Mouse (Mus musculus) layer of hippocampus, adult 2 months (tissue): ENCODE data around the gene Pla2g1b. TPM values are rescaled to one million over a fixed set of nuclear protein-coding genes. Genes with fewer than 3 reads are reported as not detected.
A peak's percentile ranks its signal among the peaks of the same experiment; 100 is the strongest.

Experiments used
- DNase-seq, 2 experiments: peaks; one replicate each; pipeline ENCODE4 v3.0.0; 2022; ENCODE audit warnings: low spot score in 2 of 2
- H3K27ac ChIP-seq: fragments of 200-600 bp; 2 replicates; pipeline ENCODE4 v1.8.1; 2022
- H3K4me3 ChIP-seq: fragments of 200-600 bp; 2 replicates; pipeline ENCODE4 v1.8.1; 2022; ENCODE audit warnings: mild to moderate bottlenecking
- CTCF ChIP-seq: fragments of 200-600 bp; conservative IDR thresholded peaks from 2 replicates; pipeline ENCODE4 v1.8.1; 2022; ENCODE audit warnings: antibody characterized with exemption, mild to moderate bottlenecking, moderate library complexity
- total RNA-seq, 2 experiments: library from RNA; stranded (reverse); gene quantifications; 2 replicates each; pipeline ENCODE4 v1.2.3; 2021

The Pla2g1b gene
- total RNA-seq, 2 experiments from 2014 or later: not detected

DNA sequence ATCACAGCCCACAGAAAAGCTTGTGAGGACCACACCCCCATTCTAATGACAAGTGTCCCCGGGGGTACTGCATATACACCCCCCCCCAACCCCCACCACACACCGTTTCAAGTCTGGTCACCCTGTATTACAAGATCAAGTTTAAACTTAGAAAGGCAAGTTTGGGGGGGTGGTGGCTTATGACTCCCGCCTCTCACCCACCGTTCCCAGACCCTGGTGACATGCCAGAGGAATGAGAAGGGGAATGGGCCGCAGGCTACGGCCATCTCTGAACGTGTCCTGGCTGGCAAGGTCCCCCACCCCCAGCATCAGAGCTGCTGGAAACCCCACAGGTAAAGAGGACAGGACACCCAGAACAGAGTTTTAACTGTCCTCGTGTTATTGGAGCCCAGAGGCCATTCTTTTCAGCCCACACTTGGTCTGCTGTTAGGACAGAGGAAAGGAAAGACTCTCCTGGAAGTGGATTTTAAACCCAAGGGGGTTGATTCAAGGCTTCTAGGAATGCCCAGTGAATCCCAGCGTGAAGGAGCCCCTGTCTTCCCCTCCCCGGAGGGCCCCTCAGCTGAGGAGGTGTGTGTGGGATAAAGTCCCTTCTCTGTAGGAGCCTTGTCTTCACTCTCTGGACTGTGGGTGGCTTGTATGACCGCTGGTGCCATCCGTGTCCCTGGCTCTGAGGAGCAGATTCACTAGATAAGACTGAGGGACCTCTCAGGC lies 41.4 kb downstream of the Pla2g1b start:
- peak overlapping the region; percentile 87 for H3K27ac ChIP-seq
- H3K4me3 ChIP-seq: peak overlapping the region; percentile 94
- DNase-seq: no peak
- no peak for TF ChIP-seq CTCF

DNA sequence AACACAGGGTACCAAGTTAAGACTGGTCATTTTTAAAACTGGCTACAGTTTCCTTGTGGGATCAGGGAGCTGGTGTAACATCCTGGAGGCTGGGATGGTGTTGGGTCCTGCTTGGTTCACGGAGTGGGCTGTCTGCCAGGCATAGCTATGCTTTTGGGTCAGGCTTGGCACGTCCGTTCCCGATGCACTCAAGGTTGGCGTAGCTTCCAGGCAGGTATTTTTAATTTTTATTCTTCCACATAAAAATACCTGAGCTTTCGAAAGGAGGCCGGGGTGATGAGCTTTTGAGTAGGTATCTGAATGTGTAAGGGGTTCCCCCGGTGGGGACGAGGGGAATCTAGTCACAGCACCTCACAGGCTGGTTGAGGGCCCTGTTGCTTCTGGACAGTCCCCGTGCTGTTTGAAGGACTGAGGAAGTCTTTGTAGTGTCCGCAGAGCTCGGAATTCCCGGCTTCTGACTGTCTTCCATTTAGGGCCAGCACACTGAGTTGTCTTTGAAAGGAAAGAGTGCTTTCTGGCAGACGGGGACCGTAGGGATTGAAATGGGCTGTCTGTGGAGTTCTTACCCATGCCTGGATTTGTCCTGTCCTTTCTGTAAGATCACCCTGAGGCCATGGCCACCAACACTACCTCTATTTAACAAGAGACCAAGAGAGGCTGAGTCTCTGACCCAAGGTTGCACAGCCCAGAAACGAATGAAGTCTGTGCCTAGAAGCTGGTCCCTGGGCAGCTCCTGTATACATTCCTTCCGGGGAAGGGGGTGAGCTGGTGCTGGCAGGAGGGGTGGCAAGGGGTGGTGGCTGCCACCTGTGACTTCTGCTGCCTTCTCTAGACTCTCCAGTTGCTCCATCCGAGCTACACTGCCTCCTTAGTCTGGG lies 42.2 kb downstream of the Pla2g1b start:
- Histone ChIP-seq H3K27ac (peak overlapping the region; percentile 87), H3K4me3 (peak overlapping the region; percentile 94)
- TF ChIP-seq CTCF: no peak
- DNase-seq: no peak

DNA sequence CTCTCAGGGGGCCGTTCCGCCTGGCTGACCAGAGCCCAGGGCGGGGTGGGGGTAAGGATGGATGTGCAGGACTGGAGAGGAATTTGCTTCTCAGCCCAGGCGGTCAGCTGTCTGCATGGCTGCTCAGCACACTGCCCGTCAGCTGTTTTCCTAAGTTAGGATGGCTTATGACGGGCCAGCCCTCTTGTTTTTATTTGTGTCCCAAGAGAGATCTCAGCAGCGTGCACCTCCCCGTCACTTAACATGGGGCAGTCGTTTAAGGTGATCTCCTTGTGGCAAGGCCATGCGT lies 42.7 kb downstream of the Pla2g1b start:
- TF ChIP-seq CTCF: no peak

DNA sequence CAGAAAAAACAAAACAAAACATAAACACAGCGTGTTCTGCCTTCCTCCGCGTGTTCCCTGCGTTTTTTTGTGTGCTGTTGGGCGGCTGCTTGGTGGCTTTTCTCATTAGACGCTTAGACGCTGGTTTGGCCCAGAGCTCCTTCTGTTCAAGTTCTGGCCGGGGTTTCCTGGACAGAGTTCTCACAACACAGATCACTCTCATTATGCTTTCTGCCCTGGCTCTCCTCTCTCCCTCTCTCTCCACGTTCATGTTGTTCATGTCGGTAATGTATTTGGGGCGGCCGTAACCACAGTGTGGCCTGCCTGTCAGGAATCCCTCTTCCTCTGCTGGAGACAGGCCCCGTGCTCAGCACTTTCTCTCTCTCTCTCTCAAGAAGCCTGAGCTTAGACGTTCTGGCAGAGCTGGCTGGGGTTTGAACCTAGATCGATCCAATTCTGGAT lies 43.3 kb downstream of the Pla2g1b start:
- TF ChIP-seq CTCF: no peak
- no peak for DNase-seq
- H3K4me3 ChIP-seq: peak overlapping the region; percentile 94
- H3K27ac ChIP-seq: peak overlapping the region; percentile 87

More for the DNA sequence above, 42.7 kb downstream of the Pla2g1b start:
- Histone ChIP-seq H3K4me3 (peak overlapping the region; percentile 94), H3K27ac (peak overlapping the region; percentile 87)
- no peak for DNase-seq

DNA sequence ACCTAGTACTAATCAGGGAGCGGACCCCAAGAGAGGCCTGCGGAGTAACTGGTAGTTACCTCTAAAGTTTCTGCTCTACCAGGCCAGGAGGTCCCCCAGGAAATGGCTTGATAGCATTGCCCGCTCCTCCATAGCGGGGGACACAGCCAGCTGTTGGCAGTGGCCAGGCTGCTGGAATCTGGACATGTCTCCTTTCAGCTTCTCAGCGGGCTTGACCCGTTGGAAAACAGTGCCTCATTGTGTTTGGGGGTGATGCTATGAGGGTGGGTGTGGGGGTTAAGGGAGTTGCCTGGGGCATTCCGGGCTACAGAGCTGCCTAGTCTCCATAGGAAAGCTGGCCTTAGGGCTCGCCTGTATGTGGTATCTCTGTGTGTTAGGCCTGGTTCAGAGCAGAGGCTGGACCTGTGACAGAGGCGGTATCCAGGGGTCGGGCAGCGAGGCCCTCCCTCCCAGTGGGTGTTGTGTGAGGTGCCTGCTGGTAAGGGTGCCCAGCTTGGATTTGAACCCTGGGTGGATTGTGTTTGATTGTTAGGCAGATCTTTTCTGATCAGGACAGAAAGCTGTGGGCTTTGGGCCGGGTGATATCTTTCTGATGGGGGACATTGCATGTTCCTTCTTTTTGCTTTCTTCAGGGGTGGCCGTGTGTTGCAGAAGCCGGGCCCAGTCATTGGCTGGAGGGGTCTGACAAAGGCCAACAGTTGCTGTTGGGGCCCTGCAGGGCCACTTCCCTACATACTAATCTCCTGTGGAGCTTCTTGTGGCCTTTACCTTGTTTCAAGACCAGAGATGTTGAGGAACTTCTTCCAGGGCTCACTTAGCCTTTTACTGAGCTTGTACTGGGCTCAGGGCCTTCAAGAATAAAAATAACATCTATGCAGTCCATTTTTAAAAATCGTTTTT lies 44.0 kb downstream of the Pla2g1b start:
- Histone ChIP-seq H3K4me3 (peak overlapping the region; percentile 94; the same call in 1 of the 2 replicates), H3K27ac (peak overlapping the region; percentile 87)
- TF ChIP-seq CTCF: no peak
- no peak for DNase-seq

DNA sequence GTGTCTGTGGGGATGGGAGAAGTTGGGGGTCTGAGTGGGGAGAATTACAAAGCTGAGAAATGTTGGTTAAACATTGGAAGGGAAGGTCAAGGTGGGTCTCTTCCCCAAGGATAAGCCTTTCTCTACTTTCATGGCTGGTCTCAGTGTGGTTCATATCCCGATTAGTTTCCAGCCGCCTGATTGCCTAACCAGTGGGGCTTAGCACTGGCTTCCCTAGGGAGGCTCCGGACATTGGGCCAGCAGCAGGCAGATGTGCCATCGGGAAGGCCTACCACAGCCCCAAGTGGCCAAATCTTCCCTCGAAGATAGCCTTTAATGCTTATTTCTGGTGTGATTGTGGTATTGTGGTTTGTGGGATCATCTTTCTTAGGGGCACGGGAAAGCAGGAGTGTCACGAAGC lies 46.3 kb downstream of the Pla2g1b start:
- no peak overlapping the region for H3K27ac ChIP-seq
- DNase-seq: no peak
- no peak for TF ChIP-seq CTCF
- H3K4me3 ChIP-seq: no peak overlapping the region

DNA sequence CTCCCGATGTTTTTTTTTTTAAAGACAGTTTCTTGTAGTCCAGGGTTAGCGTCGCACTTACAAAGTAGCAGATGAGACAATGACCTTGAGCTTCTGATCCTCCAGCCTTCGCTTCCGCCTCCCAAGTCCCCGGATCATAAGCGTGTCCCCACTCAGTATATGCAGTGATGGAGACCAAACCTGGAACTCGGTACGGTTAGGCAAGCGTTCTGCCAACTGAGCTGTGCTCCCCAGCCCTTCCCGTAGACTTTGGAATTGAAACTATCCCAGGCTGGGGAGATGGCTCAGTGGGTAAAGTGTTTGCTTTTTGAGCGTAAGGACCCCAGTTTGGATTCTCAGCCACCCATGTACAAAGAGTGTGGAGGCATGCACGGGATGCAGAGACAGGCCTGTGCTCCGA lies 47.2 kb downstream of the Pla2g1b start:
- Histone ChIP-seq H3K27ac (no peak overlapping the region), H3K4me3 (no peak overlapping the region)
- no peak for DNase-seq
- no peak for TF ChIP-seq CTCF

DNA sequence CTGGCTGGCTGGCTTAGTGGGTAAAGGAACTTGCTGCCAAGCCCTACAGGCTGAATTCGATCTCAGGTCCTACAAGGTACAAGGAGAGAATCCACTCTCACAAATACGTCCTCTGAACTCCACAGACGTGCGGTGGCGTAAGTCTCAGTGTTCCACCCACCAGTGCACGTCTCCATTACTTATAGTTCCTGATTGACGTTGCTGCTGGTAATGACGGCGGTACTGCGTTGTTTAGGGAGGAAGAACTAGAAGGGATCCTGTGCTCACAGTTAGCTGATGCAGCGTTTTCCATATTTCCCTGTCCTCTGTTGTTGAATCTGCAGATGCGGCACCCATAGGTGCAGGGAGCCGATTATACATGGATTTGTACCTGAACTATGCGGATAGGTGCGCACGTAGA lies 47.7 kb downstream of the Pla2g1b start:
- TF ChIP-seq CTCF: no peak
- H3K4me3 ChIP-seq: no peak overlapping the region
- no peak for DNase-seq

DNA sequence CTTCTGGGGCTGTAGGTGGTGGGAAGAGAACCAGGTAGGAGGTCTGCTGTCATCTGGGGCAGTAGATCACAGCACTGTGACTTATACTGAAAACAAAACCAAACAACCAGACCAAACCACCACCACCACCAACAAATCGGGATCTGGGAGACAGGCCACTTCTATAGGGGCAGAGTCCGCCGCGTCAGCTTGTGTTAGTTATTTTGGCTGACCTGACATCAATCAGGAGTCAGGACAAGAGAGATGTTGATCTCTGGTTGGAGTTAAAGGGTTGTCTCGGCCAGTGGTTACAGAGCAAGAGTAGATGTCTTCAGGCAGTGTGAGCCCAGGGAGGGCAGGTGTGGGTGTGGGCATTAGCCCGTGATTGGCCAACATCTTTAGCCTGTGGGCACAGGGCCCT lies 48.3 kb downstream of the Pla2g1b start:
- H3K27ac ChIP-seq: peak overlapping the region; percentile 83
- H3K4me3 ChIP-seq: no peak overlapping the region
- TF ChIP-seq CTCF: no peak
- DNase-seq: no peak

More for the DNA sequence above, 47.7 kb downstream of the Pla2g1b start:
- H3K27ac ChIP-seq: no peak overlapping the region

DNA sequence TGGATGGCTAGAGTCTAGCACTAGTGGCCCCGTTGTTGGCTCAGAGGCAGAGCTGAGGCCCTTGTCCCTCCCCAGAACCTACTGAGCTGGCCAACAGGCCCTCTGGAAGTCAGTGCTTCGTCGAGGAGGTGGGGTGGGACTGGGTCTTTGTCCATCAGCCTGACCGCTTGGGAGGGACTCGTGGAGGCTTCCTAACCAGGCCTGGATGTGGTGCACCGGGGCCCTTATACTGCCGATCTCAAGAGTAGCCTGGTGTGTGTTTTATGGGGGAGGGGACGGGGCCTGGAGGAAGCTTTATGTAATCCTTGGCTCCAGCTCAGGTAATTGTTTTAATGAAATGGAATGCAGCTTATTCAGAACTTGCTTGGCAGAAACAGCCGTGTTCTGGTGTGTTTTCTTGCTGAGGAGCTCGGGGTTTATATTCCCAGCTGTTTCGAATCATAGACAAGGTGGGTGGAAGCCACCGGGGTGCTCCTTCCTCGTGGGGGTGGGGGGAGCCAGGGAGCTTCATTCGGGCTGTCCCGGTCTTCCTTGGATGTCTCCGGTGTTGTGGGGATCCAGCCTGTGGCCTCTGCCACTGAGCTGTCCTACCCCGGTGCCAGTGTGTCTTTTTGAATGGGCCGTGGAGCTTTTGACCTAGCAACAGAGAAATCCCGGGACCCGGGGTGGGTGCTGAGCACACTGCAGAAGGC lies 49.0 kb downstream of the Pla2g1b start:
- DNase-seq: no peak
- Histone ChIP-seq H3K27ac (peak overlapping the region; percentile 83), H3K4me3 (no peak overlapping the region; the same call in 1 of the 2 replicates)
- no peak for TF ChIP-seq CTCF

DNA sequence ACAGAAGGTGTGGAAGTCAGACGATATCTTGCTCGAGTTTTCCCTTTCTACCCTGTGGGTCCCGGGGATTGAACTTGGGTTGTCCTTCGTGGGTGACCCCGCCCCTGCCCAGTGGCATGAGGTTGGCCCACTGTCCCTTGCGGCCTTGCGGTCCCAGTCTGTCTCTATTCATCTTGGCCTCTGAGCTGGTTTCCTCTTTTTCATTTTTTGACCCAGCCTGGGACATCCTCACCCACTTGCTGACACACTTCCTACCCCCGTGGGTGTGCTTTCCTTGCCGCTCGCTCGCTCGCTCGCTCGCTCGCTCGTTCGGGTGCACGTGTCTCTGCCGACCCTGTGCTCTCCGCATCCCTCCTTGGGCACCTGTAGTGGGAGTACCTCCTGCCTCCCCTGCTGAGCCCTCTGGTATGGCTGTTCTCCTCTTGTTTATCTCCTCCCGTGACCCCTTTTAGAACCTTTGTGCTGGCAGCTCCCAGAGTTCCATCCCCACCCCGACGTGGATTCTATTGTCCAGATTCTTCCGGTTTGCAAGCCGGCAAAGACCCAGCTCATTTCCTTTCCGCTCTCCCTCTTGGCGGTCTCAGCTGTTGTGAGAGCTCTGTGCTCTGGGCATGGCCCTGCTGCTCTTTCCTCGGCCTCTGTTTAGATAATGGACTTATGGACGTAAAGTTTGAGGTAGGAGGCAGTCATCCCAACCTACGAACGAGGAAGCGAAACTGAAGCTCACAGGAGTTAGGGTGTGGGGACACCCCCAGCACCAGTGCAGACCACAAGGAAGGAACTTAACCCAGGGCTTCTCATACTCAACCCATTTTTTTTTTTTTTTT lies 50.2 kb downstream of the Pla2g1b start:
- TF ChIP-seq CTCF: no peak
- no peak overlapping the region for H3K4me3 ChIP-seq
- peak overlapping the region; percentile 70; the same call in 1 of the 2 replicates for H3K27ac ChIP-seq
- DNase-seq: no peak
